Mouse (Mus musculus) urinary bladder, postnatal 25 days (tissue): ENCODE data around the gene Rac2.

ENCODE experiments used
- DNase-seq: peaks from one replicate; pipeline ENCODE4 v3.0.0; 2022; ENCODE audit warnings: low spot score

Rac2 gene

GRCm38 (mm10) chr15:78572658-78573397, at the start of gene Rac2:
Rac2 (minus strand) TSS chr15:78572783.
- DNase-seq = no peak

- DNase-seq = no peak
These were observed 44.4 kb upstream of the Rac2 start for GRCm38 (mm10) chr15:78616973-78617372.

- DNase-seq = no peak
These were observed 42.0 kb upstream of the Rac2 start for GRCm38 (mm10) chr15:78614536-78614935.

- no peak for DNase-seq
These were observed 38.3 kb upstream of the Rac2 start for GRCm38 (mm10) chr15:78610705-78611462.

- DNase-seq = no peak
These were observed 34.9 kb upstream of the Rac2 start for GRCm38 (mm10) chr15:78607463-78607862.

GRCm38 (mm10) chr15:78606059-78606458, 33.5 kb upstream of the Rac2 start:
- DNase-seq = no peak

- DNase-seq = no peak
These were observed 32.8 kb upstream of the Rac2 start for GRCm38 (mm10) chr15:78605371-78605791.

GRCm38 (mm10) chr15:78604255-78604654, 31.7 kb upstream of the Rac2 start:
- no peak for DNase-seq

- no peak for DNase-seq
These were observed 28.6 kb upstream of the Rac2 start for GRCm38 (mm10) chr15:78601180-78601579.

- DNase-seq = no peak
These were observed 27.1 kb upstream of the Rac2 start for GRCm38 (mm10) chr15:78599529-78600193.

GRCm38 (mm10) chr15:78599124-78599523, 26.5 kb upstream of the Rac2 start:
- DNase-seq = no peak

GRCm38 (mm10) chr15:78597729-78598128, 25.1 kb upstream of the Rac2 start:
- DNase-seq = no peak

GRCm38 (mm10) chr15:78596914-78597313, 24.3 kb upstream of the Rac2 start, which contains the start of gene Cyth4:
Cyth4 (plus strand) TSS chr15:78597047.
- DNase-seq = no peak

GRCm38 (mm10) chr15:78596504-78596903, 23.9 kb upstream of the Rac2 start:
- no peak for DNase-seq

GRCm38 (mm10) chr15:78595468-78595867, 22.9 kb upstream of the Rac2 start:
- DNase-seq = no peak

- no peak for DNase-seq
These were observed 22.2 kb upstream of the Rac2 start for GRCm38 (mm10) chr15:78594831-78595230.

GRCm38 (mm10) chr15:78593896-78594425, 21.4 kb upstream of the Rac2 start:
- DNase-seq = no peak

GRCm38 (mm10) chr15:78592452-78592968, 19.9 kb upstream of the Rac2 start:
- no peak for DNase-seq

- no peak for DNase-seq
These were observed 19.3 kb upstream of the Rac2 start for GRCm38 (mm10) chr15:78591680-78592451.

- no peak for DNase-seq
These were observed 18.2 kb upstream of the Rac2 start for GRCm38 (mm10) chr15:78590785-78591184.

GRCm38 (mm10) chr15:78589936-78590335, 17.4 kb upstream of the Rac2 start:
- DNase-seq = no peak
